Mouse (Mus musculus) intestine, embryonic 16.5 days (tissue): ENCODE measurements at regions not wholly inside any gene's neighbourhood (a gene's known extent, or its start where the extent isn't known, plus 50 kb on each side); places are given as distances from the start of the nearest gene placed in this dataset.

Source experiments
- ATAC-seq: fragments of 200-750 bp; cut with Nextera tagmentation; 2 replicates; pipeline ENCODE4 v1.8.0; 2017; ENCODE audit warnings: moderate TSS enrichment, moderate library complexity
- H3K27ac ChIP-seq: fragments of 300-500 bp; sonication (generic); 2 replicates; pipeline ENCODE4 v1.5.1; 2014; ENCODE audit warnings: mild to moderate bottlenecking, low read length
- H3K27me3 ChIP-seq: fragments of 300-500 bp; sonication (generic); replicated peaks from 2 replicates; pipeline ENCODE4 v1.6.1; 2014; ENCODE audit warnings: low read length, control low read depth, mixed read lengths; ENCODE audit not compliant: control insufficient read depth, insufficient read depth
- H3K36me3 ChIP-seq: fragments of 300-500 bp; sonication (generic); 2 replicates; pipeline ENCODE4 v1.6.1; 2014; ENCODE audit warnings: low read length, control low read depth; ENCODE audit not compliant: control insufficient read depth, insufficient read depth
- H3K4me1 ChIP-seq: fragments of 300-500 bp; sonication (generic); 2 replicates; pipeline ENCODE4 v1.6.1; 2014; ENCODE audit warnings: low read length, control low read depth, mixed read lengths; ENCODE audit not compliant: control insufficient read depth, insufficient read depth
- H3K4me2 ChIP-seq: fragments of 300-500 bp; sonication (generic); 2 replicates; pipeline ENCODE4 v1.6.1; 2014; ENCODE audit warnings: low read depth, low read length, control low read depth
- H3K4me3 ChIP-seq: fragments of 300-500 bp; sonication (generic); 2 replicates; pipeline ENCODE4 v1.5.1; 2014; ENCODE audit warnings: mild to moderate bottlenecking, low read length
- H3K9ac ChIP-seq: fragments of 300-500 bp; sonication (generic); 2 replicates; pipeline ENCODE4 v1.6.1; 2014; ENCODE audit warnings: low read depth, low read length
- H3K9me3 ChIP-seq: fragments of 300-500 bp; sonication (generic); 2 replicates; pipeline ENCODE4 v1.6.1; 2016; ENCODE audit warnings: low read length, control low read depth; ENCODE audit not compliant: control insufficient read depth
- WGBS: fragments of 180-500 bp; shearing (Covaris S2); extraction: QIAGEN DNeasy Blood & Tissue Kit; methylation state at CpG from one replicate; pipeline ENCODE4 v1.1.7; 2014; 5-methylcytosine and 5-hydroxymethylcytosine counted together

DNA sequence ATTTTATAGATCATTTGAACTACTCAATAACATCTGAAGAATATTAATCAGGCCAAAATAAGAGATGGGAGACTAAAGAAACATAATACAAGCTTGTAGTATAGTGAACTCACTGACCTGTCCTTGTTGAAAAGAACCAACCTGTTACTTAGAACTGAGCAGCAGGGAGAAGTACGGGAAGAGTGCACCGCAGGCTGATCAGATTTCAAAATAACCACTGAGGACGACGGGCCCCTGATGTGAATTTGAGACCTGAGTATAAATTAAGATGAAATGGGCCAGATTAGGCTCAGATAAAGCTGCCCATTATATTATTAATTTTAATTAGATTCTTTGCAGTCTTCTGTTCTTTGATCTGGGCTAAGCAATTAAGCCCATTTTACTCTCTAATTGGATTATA is 391.2 kb upstream of the Tyrp1 start:
- no peak for ATAC-seq
- Histone ChIP-seq H3K4me2 (no peak overlapping the region), H3K4me3 (no peak overlapping the region), H3K36me3 (no peaks in the 10 kb centered on the region), H3K27me3 (no peaks in the 10 kb centered on the region), H3K9me3 (no peaks in the 10 kb centered on the region), H3K4me1 (no peaks in the 10 kb centered on the region), H3K9ac (no peak overlapping the region), H3K27ac (no peak overlapping the region)
- 74% methylated on average over 4 of the region's 4 CpGs for WGBS

GRCm38 (mm10) chr4:80463615-80464014 is 370.3 kb upstream of the Tyrp1 start:
- H3K27ac ChIP-seq = no peak overlapping the region
- WGBS = 82% methylated on average over 1 of the region's 1 CpGs
- H3K27me3 ChIP-seq = no peaks in the 10 kb centered on the region
- H3K4me1 ChIP-seq = no peaks in the 10 kb centered on the region
- ATAC-seq = no peak
- no peak overlapping the region for H3K4me2 ChIP-seq
- H3K9ac ChIP-seq = no peak overlapping the region
- no peaks in the 10 kb centered on the region for H3K9me3 ChIP-seq
- no peaks in the 10 kb centered on the region for H3K36me3 ChIP-seq
- no peak overlapping the region for H3K4me3 ChIP-seq

GRCm38 (mm10) chr4:80475736-80476478 is 358.0 kb upstream of the Tyrp1 start:
- H3K9me3 ChIP-seq = no peaks in the 10 kb centered on the region
- 77% methylated on average over 4 of the region's 4 CpGs for WGBS
- H3K9ac ChIP-seq = no peak overlapping the region
- no peak overlapping the region for H3K27ac ChIP-seq
- no peaks in the 10 kb centered on the region for H3K36me3 ChIP-seq
- no peaks in the 10 kb centered on the region for H3K4me1 ChIP-seq
- no peak overlapping the region for H3K4me3 ChIP-seq
- no peaks in the 10 kb centered on the region for H3K27me3 ChIP-seq
- no peak overlapping the region for H3K4me2 ChIP-seq
- ATAC-seq = no peak

DNA sequence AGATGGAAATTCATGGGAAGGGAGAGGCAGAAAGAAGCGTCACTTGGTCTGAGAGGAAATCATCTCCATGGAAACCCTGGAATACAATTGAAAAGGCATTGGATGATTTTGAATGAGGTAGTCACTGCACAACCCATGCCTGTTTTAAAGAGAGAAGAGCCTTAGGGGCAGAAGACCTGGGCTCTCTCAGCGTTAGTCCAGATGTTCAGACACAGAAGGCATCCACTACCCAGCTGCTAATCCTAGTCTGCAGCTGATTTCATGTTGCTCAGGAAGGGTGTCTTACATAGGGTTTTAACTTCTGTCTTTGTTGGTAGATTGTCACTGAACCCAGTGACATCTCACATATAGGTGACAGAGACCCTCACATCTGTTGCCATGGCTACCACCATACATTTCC is 318.8 kb upstream of the Tyrp1 start:
- no peaks in the 10 kb centered on the region for H3K4me1 ChIP-seq
- no peaks in the 10 kb centered on the region for H3K27me3 ChIP-seq
- ATAC-seq = no peak
- H3K9ac ChIP-seq = no peak overlapping the region
- no peaks in the 10 kb centered on the region for H3K36me3 ChIP-seq
- H3K4me2 ChIP-seq = no peak overlapping the region
- no peaks in the 10 kb centered on the region for H3K9me3 ChIP-seq
- no peak overlapping the region for H3K27ac ChIP-seq
- 66% methylated on average over 2 of the region's 2 CpGs for WGBS
- no peak overlapping the region for H3K4me3 ChIP-seq

- no peaks in the 10 kb centered on the region for H3K27me3 ChIP-seq
- no peak overlapping the region for H3K27ac ChIP-seq
- H3K4me2 ChIP-seq = no peak overlapping the region
- no peaks in the 10 kb centered on the region for H3K4me1 ChIP-seq
- no peaks in the 10 kb centered on the region for H3K9me3 ChIP-seq
- H3K36me3 ChIP-seq = no peaks in the 10 kb centered on the region
- WGBS = 27% methylated on average over 12 of the region's 12 CpGs
- H3K4me3 ChIP-seq = no peak overlapping the region
- ATAC-seq = peak; percentile 48; the same call in 1 of the 2 replicates
- no peak overlapping the region for H3K9ac ChIP-seq
Measured at GRCm38 (mm10) chr4:80517476-80518285, 316.2 kb upstream of the Tyrp1 start.

DNA sequence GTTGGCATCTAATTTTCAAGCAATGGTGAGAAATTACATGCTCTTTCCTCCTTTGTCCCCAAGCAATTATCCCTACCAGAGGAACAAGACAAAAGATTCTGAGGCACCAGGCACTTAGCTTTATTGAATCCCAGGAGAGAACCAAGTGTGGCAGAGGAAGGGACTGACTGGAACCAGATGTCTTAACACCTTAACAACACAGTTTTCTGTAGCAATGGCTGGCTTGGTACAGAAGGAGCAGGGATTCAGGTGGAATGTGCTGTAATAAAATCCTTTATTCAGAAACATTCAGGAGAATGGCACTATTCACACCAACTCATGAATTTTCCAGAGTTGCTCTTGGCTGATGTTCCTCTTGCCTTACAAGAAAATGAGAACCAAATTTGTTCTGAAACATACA is 315.3 kb upstream of the Tyrp1 start:
- no peaks in the 10 kb centered on the region for H3K9me3 ChIP-seq
- H3K36me3 ChIP-seq = no peaks in the 10 kb centered on the region
- no peak overlapping the region for H3K4me2 ChIP-seq
- no peak overlapping the region for H3K27ac ChIP-seq
- H3K27me3 ChIP-seq = no peaks in the 10 kb centered on the region
- H3K4me3 ChIP-seq = no peak overlapping the region
- ATAC-seq = no peak
- H3K4me1 ChIP-seq = no peaks in the 10 kb centered on the region
- no peak overlapping the region for H3K9ac ChIP-seq

GRCm38 (mm10) chr4:80539854-80540253 is 294.1 kb upstream of the Tyrp1 start:
- no peaks in the 10 kb centered on the region for H3K9me3 ChIP-seq
- H3K36me3 ChIP-seq = no peaks in the 10 kb centered on the region
- no peak for ATAC-seq
- H3K4me1 ChIP-seq = no peaks in the 10 kb centered on the region
- WGBS = 83% methylated on average over 4 of the region's 4 CpGs
- no peak overlapping the region for H3K27ac ChIP-seq
- H3K27me3 ChIP-seq = no peaks in the 10 kb centered on the region
- H3K4me3 ChIP-seq = no peak overlapping the region
- no peak overlapping the region for H3K4me2 ChIP-seq
- H3K9ac ChIP-seq = no peak overlapping the region

- Histone ChIP-seq H3K9me3 (no peaks in the 10 kb centered on the region), H3K4me2 (no peak overlapping the region), H3K27ac (no peak overlapping the region), H3K9ac (no peak overlapping the region), H3K27me3 (no peaks in the 10 kb centered on the region), H3K4me1 (no peaks in the 10 kb centered on the region), H3K36me3 (no peaks in the 10 kb centered on the region), H3K4me3 (no peak overlapping the region)
- ATAC-seq = no peak
- WGBS = 47% methylated on average over 3 of the region's 3 CpGs
Measured at GRCm38 (mm10) chr4:80545086-80545485, 288.8 kb upstream of the Tyrp1 start.

DNA sequence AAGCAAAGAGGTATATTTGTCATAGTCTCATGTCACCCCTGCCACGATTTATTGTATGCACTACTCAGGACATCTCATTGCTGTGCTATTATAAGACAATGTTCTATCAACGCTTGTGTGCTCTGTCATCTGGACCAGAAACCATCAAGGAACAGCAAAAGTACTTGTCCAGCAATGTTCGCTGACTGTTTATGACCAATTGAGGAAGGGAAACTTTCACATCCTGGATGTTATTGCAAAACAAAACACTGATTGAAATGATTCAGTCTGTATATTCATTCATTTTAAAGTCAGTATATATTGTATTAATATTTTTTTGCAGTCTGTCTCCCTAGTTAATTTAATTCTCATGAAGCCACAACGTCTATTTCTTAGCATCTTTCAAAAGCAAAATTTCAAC is 244.5 kb upstream of the Tyrp1 start:
- no peaks in the 10 kb centered on the region for H3K4me1 ChIP-seq
- no peak overlapping the region for H3K4me3 ChIP-seq
- ATAC-seq = no peak
- 73% methylated on average over 4 of the region's 4 CpGs for WGBS
- no peaks in the 10 kb centered on the region for H3K27me3 ChIP-seq
- H3K4me2 ChIP-seq = no peak overlapping the region
- H3K36me3 ChIP-seq = no peaks in the 10 kb centered on the region
- H3K9ac ChIP-seq = no peak overlapping the region
- H3K9me3 ChIP-seq = no peaks in the 10 kb centered on the region
- H3K27ac ChIP-seq = no peak overlapping the region
